Mouse (Mus musculus) embryonic facial prominence, embryonic 12.5 days (tissue): ENCODE data around the gene Faxc. TPM values are rescaled to one million over a fixed set of nuclear protein-coding genes. Genes with fewer than 3 reads are reported as not detected.

ENCODE experiments used
- ATAC-seq: fragments of 200-750 bp; cut with Nextera tagmentation; 2 replicates; pipeline ENCODE4 v1.8.0; 2017; ENCODE audit not compliant: insufficient number of reproducible peaks, insufficient read depth, low FRiP score, low TSS enrichment
- H3K27ac ChIP-seq: fragments of 300-500 bp; sonication (generic); 2 replicates; pipeline ENCODE4 v1.5.1; 2016; ENCODE audit warnings: mild to moderate bottlenecking
- H3K27me3 ChIP-seq: fragments of 300-500 bp; sonication (generic); 2 replicates; pipeline ENCODE4 v1.6.1; 2016; ENCODE audit warnings: mild to moderate bottlenecking, moderate library complexity
- H3K36me3 ChIP-seq: fragments of 300-500 bp; sonication (generic); 2 replicates; pipeline ENCODE4 v1.6.1; 2016; ENCODE audit warnings: mild to moderate bottlenecking
- H3K4me1 ChIP-seq: fragments of 300-500 bp; sonication (generic); 2 replicates; pipeline ENCODE4 v1.6.1; 2016
- H3K4me2 ChIP-seq: fragments of 300-500 bp; sonication (generic); replicated peaks from 2 replicates; pipeline ENCODE4 v1.6.1; 2016; ENCODE audit warnings: mild to moderate bottlenecking, moderate library complexity
- H3K4me3 ChIP-seq: fragments of 300-500 bp; sonication (generic); 2 replicates; pipeline ENCODE4 v1.5.1; 2016; ENCODE audit warnings: mild to moderate bottlenecking
- H3K9ac ChIP-seq: fragments of 300-500 bp; sonication (generic); 2 replicates; pipeline ENCODE4 v1.6.1; 2016; ENCODE audit warnings: mild to moderate bottlenecking, moderate library complexity
- H3K9me3 ChIP-seq: fragments of 300-500 bp; sonication (generic); 2 replicates; pipeline ENCODE4 v1.6.1; 2016; ENCODE audit warnings: mild to moderate bottlenecking, moderate library complexity
- WGBS: fragments of 180-500 bp; shearing (Covaris S2); methylation state at CpG from one replicate; pipeline ENCODE4 v1.1.7; 2016; 5-methylcytosine and 5-hydroxymethylcytosine counted together
- polyA plus RNA-seq: library from polyadenylated mRNA; unstranded; fragments of >200 nt; fragmentation: Nextera tagmentation; extraction: Ambion mirVana; gene quantifications from 2 replicates; pipeline ENCODE4 v1.2.1, GENCODE M21; 2016

Faxc gene
- polyA plus RNA-seq, 1 experiment from 2014 or later = 11.9 TPM

DNA sequence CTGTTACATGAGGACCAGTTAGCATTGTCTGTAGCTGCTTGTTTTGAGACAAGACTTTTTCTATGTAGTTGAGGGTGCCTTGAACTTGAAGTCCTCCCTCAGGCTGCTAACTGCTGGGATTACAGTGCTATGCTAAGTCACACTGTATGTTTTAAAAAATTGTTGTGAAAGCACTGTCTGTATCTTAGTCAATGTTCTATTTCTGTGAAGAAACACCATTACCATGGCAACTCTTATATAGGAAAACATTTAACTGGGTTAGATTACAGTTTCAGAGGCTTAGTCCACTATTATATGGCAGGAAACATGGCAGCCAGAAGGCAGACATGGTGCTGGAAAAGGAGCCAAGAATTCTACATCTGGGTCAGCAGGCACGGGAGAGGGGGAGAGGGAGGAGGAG, 40.8 kb downstream of the Faxc start:
- Histone ChIP-seq H3K27ac (no peak overlapping the region), H3K4me3 (no peak overlapping the region), H3K4me2 (no peak overlapping the region), H3K36me3 (0 out of 2 replicates have a peak, but pooled peaks cover 6% of the 10 kb centered on the region), H3K4me1 (no peaks in the 10 kb centered on the region), H3K9ac (no peak overlapping the region), H3K27me3 (no peaks in the 10 kb centered on the region), H3K9me3 (no peaks in the 10 kb centered on the region)
- 38% methylated on average over 1 of the region's 1 CpGs for WGBS
- no peak for ATAC-seq

DNA sequence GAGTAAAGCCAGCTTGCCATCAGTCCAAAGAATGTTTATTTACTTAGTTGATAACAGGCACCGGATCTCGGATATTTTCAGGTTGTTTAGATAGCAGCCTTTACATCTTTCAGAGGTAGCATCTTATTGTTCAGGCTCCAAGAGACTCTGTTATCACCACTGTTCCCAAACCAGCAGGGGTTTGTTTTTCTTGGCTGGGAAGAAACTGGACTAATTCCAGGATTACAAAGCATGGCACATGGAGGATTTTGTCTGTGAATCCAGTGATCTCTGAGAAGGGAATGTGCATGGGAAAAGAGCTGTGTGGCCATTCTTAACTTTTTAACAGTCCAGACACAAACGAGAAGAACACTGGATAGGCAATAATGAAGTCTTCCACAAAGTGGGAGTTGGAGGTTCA, 43.0 kb downstream of the Faxc start:
- Histone ChIP-seq H3K9ac (no peak overlapping the region), H3K27ac (no peak overlapping the region), H3K4me2 (no peak overlapping the region), H3K27me3 (no peaks in the 10 kb centered on the region), H3K4me1 (no peaks in the 10 kb centered on the region), H3K9me3 (no peaks in the 10 kb centered on the region), H3K36me3 (0 out of 2 replicates have a peak, but pooled peaks cover 6% of the 10 kb centered on the region), H3K4me3 (no peak overlapping the region)
- WGBS = 51% methylated on average over 3 of the region's 3 CpGs
- ATAC-seq = no peak

DNA sequence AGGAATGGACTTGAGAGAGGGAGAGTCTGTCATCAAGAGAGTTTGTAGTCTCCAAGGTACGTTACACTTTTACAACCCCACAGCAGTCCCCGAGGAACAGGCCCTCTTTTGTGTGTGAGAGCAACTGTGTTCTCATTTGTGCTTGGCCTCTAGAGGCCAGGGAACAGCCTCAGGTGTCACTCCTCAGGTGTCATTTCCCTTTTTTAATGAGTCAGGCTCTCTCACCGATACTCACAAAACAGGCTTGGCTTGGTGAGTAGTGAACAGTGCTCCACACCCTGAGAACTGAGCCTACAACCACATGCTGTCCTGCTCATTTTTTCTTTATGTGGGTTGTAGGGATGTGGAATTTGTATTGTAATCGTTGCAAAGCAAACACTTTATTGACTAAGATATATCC, 49.3 kb downstream of the Faxc start:
- no peak overlapping the region for H3K27ac ChIP-seq
- H3K9me3 ChIP-seq = no peaks in the 10 kb centered on the region
- H3K4me3 ChIP-seq = no peak overlapping the region
- H3K27me3 ChIP-seq = no peaks in the 10 kb centered on the region
- H3K36me3 ChIP-seq = peaks cover 10% of the 10 kb centered on the region
- H3K4me2 ChIP-seq = no peak overlapping the region
- H3K4me1 ChIP-seq = no peaks in the 10 kb centered on the region
- ATAC-seq = no peak
- WGBS = 68% methylated on average over 4 of the region's 4 CpGs
- H3K9ac ChIP-seq = no peak overlapping the region

DNA sequence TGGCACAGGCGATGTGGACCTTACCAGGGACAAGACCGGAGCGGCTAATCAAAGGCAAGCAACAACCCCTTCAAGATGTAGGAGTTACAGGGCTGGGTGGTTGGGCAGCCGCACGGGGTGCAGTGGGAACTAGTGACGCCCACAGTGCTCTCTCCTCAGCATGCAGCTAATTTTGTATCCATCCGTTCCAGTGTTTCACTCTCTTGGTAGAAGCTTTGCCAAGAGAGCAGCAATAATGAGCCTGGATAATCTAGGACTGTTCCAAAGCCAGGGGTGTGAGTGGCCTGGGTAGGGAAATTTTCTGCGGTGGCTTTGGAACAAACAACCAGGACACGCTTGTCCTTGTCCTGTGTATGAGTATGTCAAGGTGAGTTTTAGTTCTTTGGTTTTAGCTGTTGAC, 51.3 kb downstream of the Faxc start:
- Histone ChIP-seq H3K9ac (no peak overlapping the region), H3K4me3 (no peak overlapping the region), H3K4me2 (no peak overlapping the region), H3K27ac (no peak overlapping the region), H3K27me3 (no peaks in the 10 kb centered on the region), H3K9me3 (no peaks in the 10 kb centered on the region), H3K4me1 (no peaks in the 10 kb centered on the region; the same call in 1 of the 2 replicates), H3K36me3 (peaks cover 10% of the 10 kb centered on the region)
- 95% methylated on average over 9 of the region's 9 CpGs for WGBS
- no peak for ATAC-seq

- ATAC-seq = peak; percentile 64; the same call in 1 of the 2 replicates
- H3K4me2 ChIP-seq = no peak overlapping the region; the same call in 1 of the 2 replicates
- H3K36me3 ChIP-seq = peaks cover 10% of the 10 kb centered on the region
- no peak overlapping the region for H3K9ac ChIP-seq
- 37% methylated on average over 8 of the region's 8 CpGs for WGBS
- H3K27ac ChIP-seq = peak overlapping the region; percentile 38
- no peaks in the 10 kb centered on the region for H3K27me3 ChIP-seq
- H3K4me1 ChIP-seq = no peaks in the 10 kb centered on the region; the same call in 1 of the 2 replicates
- H3K9me3 ChIP-seq = no peaks in the 10 kb centered on the region
- no peak overlapping the region for H3K4me3 ChIP-seq
Observed at GRCm38 (mm10) chr4:21986857-21987256, 55.7 kb downstream of the Faxc start.

GRCm38 (mm10) chr4:21987460-21987859, 56.3 kb downstream of the Faxc start:
- 80% methylated on average over 10 of the region's 10 CpGs for WGBS
- no peaks in the 10 kb centered on the region; the same call in 1 of the 2 replicates for H3K4me1 ChIP-seq
- peak overlapping the region; percentile 38 for H3K27ac ChIP-seq
- no peak overlapping the region for H3K9ac ChIP-seq
- H3K4me3 ChIP-seq = no peak overlapping the region
- peaks cover 7% of the 10 kb centered on the region for H3K36me3 ChIP-seq
- H3K27me3 ChIP-seq = no peaks in the 10 kb centered on the region
- H3K9me3 ChIP-seq = no peaks in the 10 kb centered on the region
- H3K4me2 ChIP-seq = no peak overlapping the region
- no peak for ATAC-seq

GRCm38 (mm10) chr4:21989571-21990091, 58.5 kb downstream of the Faxc start:
- H3K9ac ChIP-seq = no peak overlapping the region
- WGBS = 90% methylated on average over 3 of the region's 3 CpGs
- no peaks in the 10 kb centered on the region; the same call in 1 of the 2 replicates for H3K4me1 ChIP-seq
- no peak overlapping the region for H3K27ac ChIP-seq
- H3K9me3 ChIP-seq = no peaks in the 10 kb centered on the region
- no peak overlapping the region for H3K4me2 ChIP-seq
- H3K4me3 ChIP-seq = no peak overlapping the region
- no peak for ATAC-seq
- H3K36me3 ChIP-seq = 0 out of 2 replicates have a peak, but pooled peaks cover 17% of the 10 kb centered on the region
- no peaks in the 10 kb centered on the region for H3K27me3 ChIP-seq

DNA sequence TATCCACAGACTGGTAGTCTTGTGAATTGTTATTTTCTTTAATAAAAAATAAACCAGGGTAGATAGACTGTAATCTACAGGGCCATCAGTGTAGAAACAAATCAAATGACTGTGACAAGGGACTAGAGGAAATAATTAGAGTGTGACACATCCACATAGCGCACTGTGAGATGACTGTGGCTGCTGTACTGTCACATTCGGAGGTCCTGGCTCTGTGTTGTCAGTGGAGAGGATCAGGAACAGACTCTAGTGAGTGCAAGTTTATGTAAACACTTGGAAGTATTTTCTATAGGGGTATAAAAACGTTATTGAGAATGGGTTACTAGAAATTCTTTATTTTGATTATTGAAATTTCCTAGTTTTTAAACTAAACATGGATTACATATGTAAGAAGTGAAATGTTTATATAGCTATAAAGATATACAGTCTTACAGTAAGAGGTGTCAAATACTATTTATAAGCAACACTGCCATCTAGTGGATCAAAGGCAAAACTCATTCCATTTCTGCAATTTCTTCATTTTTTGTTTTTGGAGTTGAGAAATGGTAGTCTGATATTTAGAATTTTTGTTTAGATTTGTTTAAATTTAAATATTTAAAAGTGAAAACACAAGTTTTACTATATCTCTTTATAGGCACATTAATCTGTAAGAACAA, 59.6 kb downstream of the Faxc start:
- H3K4me3 ChIP-seq = no peak overlapping the region
- H3K27ac ChIP-seq = no peak overlapping the region
- no peaks in the 10 kb centered on the region for H3K27me3 ChIP-seq
- no peaks in the 10 kb centered on the region for H3K9me3 ChIP-seq
- H3K9ac ChIP-seq = no peak overlapping the region
- no peak for ATAC-seq
- WGBS = 35% methylated on average over 3 of the region's 3 CpGs
- H3K4me1 ChIP-seq = no peaks in the 10 kb centered on the region; the same call in 1 of the 2 replicates
- H3K36me3 ChIP-seq = peaks cover 17% of the 10 kb centered on the region; the same call in 1 of the 2 replicates
- H3K4me2 ChIP-seq = no peak overlapping the region

DNA sequence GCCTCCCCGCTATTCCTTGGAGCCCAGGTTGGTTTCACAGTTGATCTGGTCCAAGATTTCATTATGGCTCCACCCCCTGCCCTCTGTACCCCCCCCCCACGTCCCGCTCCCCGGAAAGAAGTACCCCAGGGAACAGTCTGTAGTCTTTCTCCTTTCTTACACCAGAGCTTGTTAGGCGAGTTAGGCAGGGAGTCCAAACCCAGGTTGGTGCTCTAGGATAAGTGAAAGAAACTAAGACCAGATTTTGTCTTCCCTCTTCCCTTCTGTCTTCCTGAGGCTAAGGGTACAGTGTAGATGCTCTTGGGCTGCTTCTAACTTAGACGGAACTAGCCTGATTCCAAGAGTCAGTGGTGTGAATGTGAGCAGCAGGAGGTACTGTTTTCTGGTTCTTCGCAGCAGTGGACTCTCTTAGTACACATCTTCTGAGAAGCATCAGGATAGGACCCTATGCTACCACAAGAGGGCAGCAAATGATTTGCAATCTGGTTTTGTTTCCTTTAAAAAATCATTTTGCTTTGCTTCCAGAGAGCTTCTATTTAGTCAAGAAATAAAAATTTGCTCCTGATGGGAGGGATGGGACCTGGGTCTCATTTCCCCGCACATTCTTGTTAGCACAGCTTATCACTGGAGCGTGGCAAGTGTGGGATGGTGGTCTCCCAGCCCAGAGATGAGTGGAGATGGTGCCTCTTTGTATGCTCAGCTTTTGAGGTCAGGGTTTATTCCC, 86.7 kb downstream of the Faxc start:
- H3K4me2 ChIP-seq = no peak overlapping the region; the same call in 1 of the 2 replicates
- H3K4me1 ChIP-seq = no peaks in the 10 kb centered on the region
- no peak overlapping the region for H3K27ac ChIP-seq
- H3K36me3 ChIP-seq = no peaks in the 10 kb centered on the region
- H3K9me3 ChIP-seq = 0 out of 2 replicates have a peak, but pooled peaks cover 3% of the 10 kb centered on the region
- no peak overlapping the region for H3K4me3 ChIP-seq
- WGBS = 10% methylated on average over 9 of the region's 9 CpGs
- no peak overlapping the region for H3K9ac ChIP-seq
- ATAC-seq = no peak
- no peaks in the 10 kb centered on the region for H3K27me3 ChIP-seq

DNA sequence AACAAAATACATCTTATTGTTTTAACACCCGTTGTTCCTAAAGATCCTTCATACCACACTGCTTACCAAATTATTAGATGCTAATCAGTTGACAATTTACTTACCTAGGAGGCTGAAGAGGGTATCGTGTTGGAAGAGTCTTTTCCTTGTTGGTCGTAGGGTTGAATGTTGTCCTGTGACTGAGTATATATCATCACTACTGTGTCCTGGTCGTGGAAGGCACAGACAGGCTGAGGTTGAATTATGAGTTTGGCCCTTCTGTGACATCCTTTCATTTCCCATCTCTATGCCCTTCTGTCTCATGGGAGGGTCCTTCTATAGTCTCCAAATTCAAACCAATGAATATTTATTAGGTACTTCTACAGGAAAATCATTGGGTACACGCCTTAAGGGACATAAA, 87.3 kb downstream of the Faxc start:
- WGBS = 58% methylated on average over 5 of the region's 5 CpGs
- Histone ChIP-seq H3K36me3 (no peaks in the 10 kb centered on the region), H3K9ac (no peak overlapping the region), H3K4me3 (no peak overlapping the region), H3K9me3 (no peaks in the 10 kb centered on the region), H3K4me2 (no peak overlapping the region), H3K27me3 (no peaks in the 10 kb centered on the region), H3K27ac (no peak overlapping the region), H3K4me1 (no peaks in the 10 kb centered on the region)
- ATAC-seq = no peak

DNA sequence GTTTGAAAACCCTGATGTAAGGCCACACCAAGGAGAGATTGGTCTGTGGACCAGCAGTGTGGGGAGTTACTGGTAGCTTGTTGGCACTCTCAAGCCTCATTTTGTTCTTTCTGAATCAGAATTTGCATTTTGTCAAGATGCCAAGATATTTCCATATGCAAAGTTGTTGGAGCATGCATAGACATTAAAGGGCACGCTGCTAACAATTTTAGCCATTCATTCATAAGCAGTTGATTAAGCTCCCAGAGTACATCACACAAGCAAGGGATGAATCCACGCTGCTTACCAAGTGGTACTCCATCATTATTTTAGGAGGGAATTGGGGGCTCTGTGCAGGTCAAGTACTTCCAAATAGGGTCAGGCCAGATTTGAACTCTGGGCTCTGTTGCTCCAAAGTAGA, 98.8 kb downstream of the Faxc start:
- Histone ChIP-seq H3K36me3 (no peaks in the 10 kb centered on the region), H3K27me3 (no peaks in the 10 kb centered on the region), H3K4me2 (no peak overlapping the region), H3K27ac (no peak overlapping the region), H3K9me3 (no peaks in the 10 kb centered on the region), H3K4me1 (no peaks in the 10 kb centered on the region), H3K4me3 (no peak overlapping the region), H3K9ac (no peak overlapping the region)
- no peak for ATAC-seq
- WGBS = 74% methylated on average over 2 of the region's 2 CpGs
